Mouse (Mus musculus) embryonic fibroblast, embryonic 13.5 days (primary cell): ENCODE results near the gene Ccdc136.

Source experiments
- CTCF ChIP-seq: IDR thresholded peaks from 2 replicates; pipeline ENCODE4 v1.5.1; 2011; ENCODE audit warnings: mild to moderate bottlenecking, control low read depth, low read length, moderate library complexity, borderline replicate concordance; ENCODE audit not compliant: insufficient read depth
- POLR2A ChIP-seq: IDR thresholded peaks from 2 replicates; pipeline ENCODE4 v1.6.1; 2011; ENCODE audit warnings: low read depth, mild to moderate bottlenecking, control low read depth, low read length, moderate library complexity

- TF ChIP-seq CTCF, result no peak
- TF ChIP-seq POLR2A, result no peak
Observed at GRCm38 (mm10) chr6:29378678-29379077, 17.4 kb upstream of the Ccdc136 start.
